Mouse (Mus musculus) heart, postnatal 0 days (tissue): ENCODE measurements around the gene Rev1.

Experiments used
- CTCF ChIP-seq: IDR thresholded peaks from 2 replicates; pipeline ENCODE4 v1.5.1; 2016; ENCODE audit warnings: antibody characterized with exemption, control low read depth, low read depth
- EP300 ChIP-seq: IDR thresholded peaks from 2 replicates; pipeline ENCODE4 v1.6.1; 2016; ENCODE audit warnings: antibody characterized with exemption, low read depth

- no peak for TF ChIP-seq CTCF
- no peak for TF ChIP-seq EP300
Measured at GRCm38 (mm10) chr1:38012104-38012503, 117.5 kb downstream of the Rev1 start.
